Mouse (Mus musculus) adrenal gland, postnatal 36 days (tissue): ENCODE results near the gene Kcnj8. TPM values are rescaled to one million over a fixed set of nuclear protein-coding genes. Genes with fewer than 3 reads are reported as not detected.
"Not testable (repeated sequence)": the region's sequence is repeated elsewhere in the genome, so short reads cannot be mapped to it uniquely, and the experiment has no call there.

ENCODE experiments used
- DNase-seq, 2 experiments: peaks; one replicate each; pipeline ENCODE4 v3.0.0; 2021; ENCODE audit warnings: mixed read lengths in 1 of 2
- total RNA-seq, 2 experiments: library from RNA; stranded (reverse); gene quantifications; 2 replicates each; pipeline ENCODE4 v1.2.3; 2021

Kcnj8 gene
- total RNA-seq, 2 experiments from 2014 or later = 10.4 to 10.7 TPM

GRCm38 (mm10) chr6:142550871-142551270, 20.5 kb downstream of the Kcnj8 start:
- DNase-seq = no peak

GRCm38 (mm10) chr6:142548377-142548776, 23.0 kb downstream of the Kcnj8 start:
- no peak for DNase-seq

GRCm38 (mm10) chr6:142545132-142545531, 26.3 kb downstream of the Kcnj8 start:
- DNase-seq = no peak

- DNase-seq = no peak
These were observed 27.8 kb downstream of the Kcnj8 start for GRCm38 (mm10) chr6:142543648-142544047.

GRCm38 (mm10) chr6:142542800-142543175, 28.6 kb downstream of the Kcnj8 start:
- DNase-seq = no peak

GRCm38 (mm10) chr6:142542082-142542799, 29.2 kb downstream of the Kcnj8 start:
- DNase-seq = no peak

- no peak for DNase-seq
These were observed 30.8 kb downstream of the Kcnj8 start for GRCm38 (mm10) chr6:142540561-142541160.

- DNase-seq = peak in 1 of 2 experiments; percentile 6
These were observed 31.3 kb downstream of the Kcnj8 start for GRCm38 (mm10) chr6:142540131-142540530.

- peak; percentile 55 to 68 for DNase-seq
These were observed 32.9 kb downstream of the Kcnj8 start for GRCm38 (mm10) chr6:142538503-142538902.

- DNase-seq = no peak
These were observed 38.0 kb downstream of the Kcnj8 start for GRCm38 (mm10) chr6:142533412-142533811.

- DNase-seq = no peak
These were observed 38.7 kb downstream of the Kcnj8 start for GRCm38 (mm10) chr6:142532686-142533085.

- no peak for DNase-seq
These were observed 39.3 kb downstream of the Kcnj8 start for GRCm38 (mm10) chr6:142532141-142532540.

GRCm38 (mm10) chr6:142530378-142530777, 41.0 kb downstream of the Kcnj8 start:
- no peak for DNase-seq

GRCm38 (mm10) chr6:142529680-142530079, 41.7 kb downstream of the Kcnj8 start:
- no peak for DNase-seq

- no peak for DNase-seq
These were observed 43.4 kb downstream of the Kcnj8 start for GRCm38 (mm10) chr6:142527931-142528562.

GRCm38 (mm10) chr6:142524635-142525308, 46.6 kb downstream of the Kcnj8 start:
- peak; percentile 71 to 76 for DNase-seq

GRCm38 (mm10) chr6:142521591-142522110, 49.8 kb downstream of the Kcnj8 start:
- no peak for DNase-seq

- no peak for DNase-seq
These were observed 52.3 kb downstream of the Kcnj8 start for GRCm38 (mm10) chr6:142519110-142519509.

- not testable (repeated sequence) for DNase-seq
These were observed 56.0 kb downstream of the Kcnj8 start for GRCm38 (mm10) chr6:142515379-142515778.

- DNase-seq = peak; percentile 46 to 69
These were observed 56.5 kb downstream of the Kcnj8 start for GRCm38 (mm10) chr6:142514912-142515311.
